Mouse (Mus musculus) spleen, adult 2 months (tissue): Measurements from ENCODE around the gene Ccdc183. TPM values are rescaled to one million over a fixed set of nuclear protein-coding genes. Genes with fewer than 3 reads are reported as not detected.
A peak's percentile ranks its signal among the peaks of the same experiment; 100 is the strongest.

ENCODE experiments used
- DNase-seq, 2 experiments: peaks; one replicate each; pipeline versions ENCODE4 v3.0.0 to v3.0.0-alpha.2; 2012 to 2021; ENCODE audit warnings: low spot score in 2 of 2, low read depth in 1 of 2
- H3K27ac ChIP-seq: fragments of 200-500 bp; 2 replicates; pipeline ENCODE4 v1.5.1; 2012; ENCODE audit warnings: low read length, inconsistent platforms; ENCODE audit not compliant: insufficient read depth
- H3K27me3 ChIP-seq: fragments of 200-500 bp; 2 replicates; pipeline ENCODE4 v1.6.1; 2012; ENCODE audit warnings: mild to moderate bottlenecking, moderate library complexity, low read length, inconsistent platforms; ENCODE audit not compliant: control insufficient read depth, insufficient read depth
- H3K36me3 ChIP-seq: fragments of 200-500 bp; 2 replicates; pipeline ENCODE4 v1.6.1; 2012; ENCODE audit warnings: mild to moderate bottlenecking, low read length, inconsistent platforms; ENCODE audit not compliant: control insufficient read depth, insufficient read depth
- H3K4me1 ChIP-seq: fragments of 200-500 bp; 2 replicates; pipeline ENCODE4 v1.6.1; 2011; ENCODE audit warnings: inconsistent platforms; ENCODE audit not compliant: control insufficient read depth, insufficient read depth, insufficient read length
- H3K4me3 ChIP-seq: fragments of 200-500 bp; 2 replicates; pipeline ENCODE4 v1.5.1; 2011; ENCODE audit warnings: mild to moderate bottlenecking, inconsistent platforms; ENCODE audit not compliant: insufficient read depth, insufficient read length; ENCODE audit errors: extremely low read depth
- CTCF ChIP-seq: fragments of 200-500 bp; IDR thresholded peaks from 2 replicates; pipeline ENCODE4 v1.5.1; 2011; ENCODE audit warnings: mild to moderate bottlenecking, inconsistent platforms; ENCODE audit not compliant: insufficient read depth, insufficient read length, insufficient replicate concordance; ENCODE audit errors: extremely low read depth
- POLR2A ChIP-seq: fragments of 200-500 bp; IDR thresholded peaks from 2 replicates; pipeline ENCODE4 v1.6.1; 2011; ENCODE audit warnings: low read depth, low read length, inconsistent platforms
- WGBS: fragments of 180-500 bp; shearing (Covaris S2); methylation state at CpG from one replicate; pipeline ENCODE4 v1.1.7; 2018; 5-methylcytosine and 5-hydroxymethylcytosine counted together
- polyA plus RNA-seq: library from polyadenylated mRNA; depleted of rRNA; stranded (reverse); fragments of >200 nt; gene quantifications from 2 replicates; pipeline ENCODE4 v1.2.3, GENCODE M21; 2012

Gene Ccdc183
- polyA plus RNA-seq, 1 experiment: not detected

DNA sequence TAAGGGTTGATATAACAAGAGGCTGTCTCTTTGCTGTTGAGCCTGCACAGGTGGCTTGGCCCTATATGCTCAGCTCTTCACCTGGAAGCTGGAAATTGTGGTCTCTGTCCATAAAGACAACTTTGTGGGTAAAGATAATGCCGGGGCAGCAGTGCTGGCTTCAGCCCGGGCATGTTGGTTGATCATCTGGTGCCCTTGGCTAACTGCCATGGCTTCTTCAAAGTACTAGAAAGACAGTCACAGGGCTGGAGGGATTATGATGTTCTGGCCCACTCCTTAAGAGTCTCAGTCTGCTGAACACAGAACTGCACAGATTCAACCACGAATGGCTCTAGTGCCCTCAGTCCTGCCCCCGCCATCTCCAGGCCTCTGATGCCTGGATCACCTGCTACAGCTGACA is 39.8 kb upstream of the Ccdc183 start:
- Histone ChIP-seq H3K27ac (no peak overlapping the region), H3K4me3 (no peak overlapping the region), H3K4me1 (no peaks in the 10 kb centered on the region), H3K27me3 (no peaks in the 10 kb centered on the region), H3K36me3 (no peaks in the 10 kb centered on the region)
- 65% methylated on average over 4 of the region's 4 CpGs for WGBS
- no peak for DNase-seq
- TF ChIP-seq CTCF (no peak), POLR2A (no peak)

DNA sequence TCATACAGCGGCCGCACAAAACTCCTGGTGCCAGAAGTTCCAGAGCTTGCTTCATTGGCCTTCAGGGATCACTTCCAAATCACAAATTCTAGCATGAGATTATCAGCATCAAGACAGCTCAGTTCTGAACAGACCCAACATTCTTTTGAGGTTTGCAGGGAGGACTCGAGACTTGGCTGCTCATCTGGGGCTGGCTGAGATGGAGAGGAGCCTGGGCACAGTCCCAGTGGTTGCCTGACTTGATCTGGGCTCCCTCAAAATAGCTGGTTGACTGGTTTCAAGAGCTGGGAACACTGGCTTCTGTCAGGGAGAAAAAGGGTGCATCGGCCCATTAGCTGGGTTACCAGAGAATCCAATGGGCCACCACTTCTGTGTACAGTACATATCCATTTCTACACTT is 39.2 kb upstream of the Ccdc183 start:
- WGBS: 84% methylated on average over 4 of the region's 4 CpGs
- no peaks in the 10 kb centered on the region for H3K36me3 ChIP-seq
- TF ChIP-seq CTCF (no peak), POLR2A (no peak)
- DNase-seq: no peak
- no peaks in the 10 kb centered on the region for H3K4me1 ChIP-seq
- no peaks in the 10 kb centered on the region for H3K27me3 ChIP-seq
- H3K27ac ChIP-seq: no peak overlapping the region
- no peak overlapping the region for H3K4me3 ChIP-seq

DNA sequence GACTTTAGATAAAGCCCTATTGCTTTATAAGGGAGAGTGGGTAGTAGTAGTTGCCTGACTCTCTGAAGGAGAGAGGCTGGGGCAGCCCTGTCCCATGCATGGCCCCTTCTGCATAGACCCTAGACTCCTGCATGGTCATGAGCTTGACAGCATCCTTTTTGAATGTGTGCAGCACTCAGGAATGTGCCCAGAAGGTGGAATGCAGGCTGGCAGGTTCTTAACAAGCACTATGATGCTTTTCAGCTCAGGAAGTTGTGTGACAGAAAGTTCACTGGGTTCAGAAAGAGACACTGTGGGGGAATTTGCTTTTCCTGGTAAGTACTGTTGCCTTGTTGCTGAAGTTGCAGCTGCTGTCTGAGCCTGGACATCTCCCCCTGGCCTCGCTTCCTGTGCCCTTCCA is 37.0 kb upstream of the Ccdc183 start:
- DNase-seq: no peak
- no peak overlapping the region for H3K27ac ChIP-seq
- H3K4me1 ChIP-seq: no peaks in the 10 kb centered on the region
- no peak overlapping the region for H3K4me3 ChIP-seq
- WGBS: 50% methylated on average over 1 of the region's 1 CpGs
- TF ChIP-seq POLR2A (no peak), CTCF (no peak)
- H3K36me3 ChIP-seq: no peaks in the 10 kb centered on the region
- H3K27me3 ChIP-seq: no peaks in the 10 kb centered on the region

DNA sequence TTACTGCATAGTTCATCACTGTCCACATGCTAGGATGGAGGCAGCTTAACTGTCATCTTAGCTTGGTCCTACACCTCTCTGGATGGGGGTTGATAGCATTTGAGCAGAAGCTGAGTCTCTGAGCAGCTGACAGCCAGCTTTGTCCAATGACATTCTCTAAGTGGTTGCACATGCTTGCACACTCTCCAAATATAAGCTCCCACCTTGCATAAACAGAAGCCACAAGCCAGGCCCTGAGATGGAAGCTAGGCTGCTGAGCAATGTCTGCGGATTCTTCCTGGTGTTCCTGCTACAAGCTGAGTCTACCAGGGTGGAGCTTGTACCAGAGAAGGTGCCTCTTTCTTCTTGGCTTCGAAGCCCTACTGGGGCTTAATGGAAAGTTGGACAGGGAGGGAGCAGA is 35.4 kb upstream of the Ccdc183 start, which contains the start of gene Lcn8:
Lcn8 (plus strand) TSS at position 219 of the 400 bp plus-strand sequence.
- no peak within 1 kb of the TSS for H3K27ac ChIP-seq
- TF ChIP-seq POLR2A (no peak), CTCF (no peak)
- WGBS: 76% methylated on average over 2 of the region's 2 CpGs
- no peaks in the 10 kb centered on the region for H3K4me1 ChIP-seq
- H3K36me3 ChIP-seq: no peaks in the 10 kb centered on the region
- no peak for DNase-seq
- no peaks in the 10 kb centered on the region for H3K27me3 ChIP-seq
- H3K4me3 ChIP-seq: no peak within 1 kb of the TSS

DNA sequence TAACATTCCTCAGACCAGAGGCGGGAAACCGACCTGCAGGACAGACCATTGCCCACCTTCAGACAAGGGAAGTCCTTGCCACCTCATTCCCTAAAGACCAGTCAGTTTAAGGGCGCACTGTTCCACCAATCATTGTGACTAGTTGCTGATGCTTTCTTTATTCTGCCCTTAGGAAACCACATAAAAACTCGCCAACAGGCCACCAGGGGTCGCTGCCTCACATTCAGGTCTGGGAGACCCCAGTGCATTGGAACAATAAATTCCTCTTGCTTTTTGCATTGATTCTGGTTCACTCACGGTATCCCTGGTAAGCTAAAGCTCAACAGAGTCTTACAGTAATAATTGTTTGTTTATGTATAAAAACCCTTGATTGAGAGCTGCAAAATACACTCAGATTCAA is 22.4 kb upstream of the Ccdc183 start:
- TF ChIP-seq CTCF (peak; percentile 48; the same call in 1 of the 2 replicates), POLR2A (no peak)
- H3K36me3 ChIP-seq: no peaks in the 10 kb centered on the region
- DNase-seq: peak in 1 of 2 experiments; percentile 14
- H3K4me1 ChIP-seq: no peaks in the 10 kb centered on the region
- WGBS: 31% methylated on average over 6 of the region's 6 CpGs
- H3K27ac ChIP-seq: no peak overlapping the region
- H3K4me3 ChIP-seq: no peak overlapping the region
- H3K27me3 ChIP-seq: no peaks in the 10 kb centered on the region

DNA sequence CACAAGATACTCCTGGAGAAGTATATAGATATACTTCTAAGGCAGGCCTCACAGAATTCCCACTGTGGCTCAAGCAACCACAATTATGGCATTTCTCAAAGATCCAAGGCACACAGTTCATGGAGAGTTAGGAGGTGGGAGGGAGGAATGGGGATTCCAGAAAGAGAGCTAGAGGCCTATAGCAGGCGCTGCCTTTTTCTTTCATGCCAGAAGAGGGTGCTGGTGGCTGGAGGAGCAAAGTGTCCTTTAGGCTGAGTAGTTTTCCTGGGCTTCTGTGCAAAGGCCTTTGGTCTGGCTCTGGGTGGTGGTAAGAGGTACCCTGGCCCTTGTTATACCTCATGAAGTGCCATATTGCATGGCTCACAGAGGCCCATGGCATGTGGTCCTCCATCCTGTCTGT is 16.6 kb upstream of the Ccdc183 start:
- Histone ChIP-seq H3K36me3 (no peaks in the 10 kb centered on the region), H3K27me3 (no peaks in the 10 kb centered on the region), H3K4me3 (no peak overlapping the region), H3K4me1 (no peaks in the 10 kb centered on the region), H3K27ac (no peak overlapping the region)
- no peak for DNase-seq
- no peak for TF ChIP-seq CTCF
- no peak for TF ChIP-seq POLR2A
- WGBS: 90% methylated on average over 1 of the region's 1 CpGs

DNA sequence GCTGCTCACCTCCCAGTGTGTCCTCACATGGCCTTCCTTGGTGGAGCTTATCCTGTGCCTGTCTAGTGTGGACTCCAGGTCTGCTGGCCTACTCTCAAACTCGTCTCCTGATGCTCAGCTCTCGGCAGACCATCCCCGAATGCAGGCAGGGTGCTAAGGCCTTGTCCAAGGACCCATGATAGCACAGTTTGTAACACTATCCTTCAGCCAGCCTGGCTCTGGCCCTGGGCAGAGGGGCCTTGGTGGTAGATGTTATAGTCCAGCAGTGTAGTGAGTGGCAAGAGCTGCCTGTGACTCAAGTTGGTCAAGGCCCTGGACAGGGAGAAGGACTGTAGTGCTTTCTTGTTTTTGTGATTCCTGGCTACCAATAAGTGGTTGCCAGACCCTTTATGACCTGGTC is 16.1 kb upstream of the Ccdc183 start:
- no peak overlapping the region for H3K4me3 ChIP-seq
- H3K4me1 ChIP-seq: no peaks in the 10 kb centered on the region
- WGBS: 85% methylated on average over 3 of the region's 3 CpGs
- no peak for TF ChIP-seq POLR2A
- TF ChIP-seq CTCF: no peak
- H3K36me3 ChIP-seq: no peaks in the 10 kb centered on the region
- H3K27ac ChIP-seq: no peak overlapping the region
- H3K27me3 ChIP-seq: no peaks in the 10 kb centered on the region
- DNase-seq: no peak
